Mouse (Mus musculus): ENCODE results near the gene Mpdu1. TPM values are rescaled to one million over a fixed set of nuclear protein-coding genes. Genes with fewer than 3 reads are reported as not detected.
A peak's percentile ranks its signal among the peaks of the same experiment; 100 is the strongest.
"Not testable (repeated sequence)": the region's sequence is repeated elsewhere in the genome, so short reads cannot be mapped to it uniquely, and the experiment has no call there.

Gene Mpdu1
- total RNA-seq, 2 experiments from 2014 or later: 47.5 to 58.2 TPM

DNA sequence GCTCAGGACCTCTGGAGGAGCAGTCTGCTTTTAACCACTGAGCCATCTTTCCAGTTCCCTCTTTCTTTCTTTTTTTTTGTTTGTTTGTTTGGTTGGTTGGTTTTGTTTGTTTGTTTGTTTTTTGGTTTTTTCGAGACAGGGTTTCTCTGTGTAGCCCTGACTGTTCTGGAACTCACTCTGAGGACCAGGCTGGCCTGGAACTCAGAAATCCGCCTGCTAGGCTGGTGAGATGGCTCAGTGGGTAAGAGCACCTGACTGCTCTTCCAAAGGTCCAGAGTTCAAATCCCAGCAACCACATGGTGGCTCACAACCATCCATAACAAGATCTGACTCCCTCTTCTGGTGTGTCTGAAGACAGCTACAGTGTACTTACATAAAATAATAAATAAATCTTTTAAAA, 38.1 kb downstream of the Mpdu1 start:
- DNase-seq (ENCODE audit: low spot score in 2 of 2): not testable (repeated sequence)

GRCm38 (mm10) chr11:69623006-69623405, 39.4 kb downstream of the Mpdu1 start:
- no peak for DNase-seq (ENCODE audit: low spot score in 2 of 2)

GRCm38 (mm10) chr11:69622406-69622805, 40.0 kb downstream of the Mpdu1 start:
- no peak for DNase-seq (ENCODE audit: low spot score in 2 of 2)

DNA sequence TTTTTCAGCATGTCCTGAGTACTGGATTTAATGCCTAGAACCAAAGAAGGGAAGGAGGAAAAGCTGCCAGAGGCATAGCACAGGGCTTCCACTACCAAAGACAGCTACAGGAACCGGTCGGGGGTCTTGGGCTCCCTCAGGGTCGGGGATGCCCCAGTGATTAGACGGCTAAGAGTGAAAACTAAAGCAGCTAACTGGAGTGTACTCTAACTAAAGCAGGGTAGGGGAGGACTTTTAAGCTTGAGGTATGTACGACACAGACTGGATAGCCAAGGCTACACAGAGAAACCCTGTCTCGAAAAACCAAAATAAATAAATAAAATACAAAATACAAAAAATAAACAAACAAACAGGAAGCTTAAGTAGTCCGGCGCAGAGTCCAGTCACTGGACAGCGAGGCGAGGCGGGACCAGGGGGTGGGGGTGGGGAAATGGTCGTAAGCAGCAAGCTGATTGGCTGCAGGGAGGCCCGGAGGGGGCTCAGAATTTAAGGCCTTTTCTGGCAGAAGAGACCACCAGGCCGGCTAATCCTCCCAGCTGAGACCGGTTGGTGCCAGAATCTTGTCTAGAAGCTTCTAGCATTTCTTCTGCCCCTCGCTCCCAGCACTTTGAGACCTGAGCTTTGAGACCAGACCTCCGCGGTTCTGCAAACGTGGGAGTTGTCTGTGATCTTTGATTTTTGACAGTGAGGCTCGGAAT, 40.7 kb downstream of the Mpdu1 start, which contains the start of gene Sat2:
Sat2 (plus strand) TSS at position 454 of the 698 bp plus-strand sequence.
- DNase-seq (ENCODE audit: low spot score in 2 of 2): no peak

GRCm38 (mm10) chr11:69620394-69621081, 41.9 kb downstream of the Mpdu1 start:
- no peak for DNase-seq (ENCODE audit: low spot score in 2 of 2)

- no peak for DNase-seq (ENCODE audit: low spot score in 2 of 2)
Measured at GRCm38 (mm10) chr11:69617805-69618204, 44.6 kb downstream of the Mpdu1 start, which contains the start of gene Shbg. TSS of gene Shbg (minus strand) at chr11:69617905.

DNA sequence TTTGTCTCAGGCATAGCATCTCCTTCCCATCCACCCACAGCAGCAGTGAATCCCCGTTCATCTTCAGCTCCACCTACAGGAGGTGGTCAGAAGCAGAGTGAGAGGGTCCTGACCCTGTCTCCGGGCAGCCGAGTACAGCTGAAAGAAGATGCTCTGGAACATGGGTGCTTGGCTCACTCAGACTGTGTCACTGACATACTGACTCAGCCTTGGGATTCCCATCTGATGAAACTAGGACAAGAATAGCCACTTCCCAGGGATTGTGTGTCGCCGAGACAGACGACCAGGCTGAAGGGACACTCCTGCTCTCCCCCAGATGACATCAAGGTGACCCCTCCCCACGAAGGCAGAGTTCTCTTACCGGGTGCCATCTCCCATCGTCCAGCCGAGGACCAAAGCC, 45.7 kb downstream of the Mpdu1 start:
- DNase-seq (ENCODE audit: low spot score in 2 of 2): no peak

GRCm38 (mm10) chr11:69614257-69614588, 48.2 kb downstream of the Mpdu1 start:
- not testable (repeated sequence) for DNase-seq (ENCODE audit: low spot score in 2 of 2)

DNA sequence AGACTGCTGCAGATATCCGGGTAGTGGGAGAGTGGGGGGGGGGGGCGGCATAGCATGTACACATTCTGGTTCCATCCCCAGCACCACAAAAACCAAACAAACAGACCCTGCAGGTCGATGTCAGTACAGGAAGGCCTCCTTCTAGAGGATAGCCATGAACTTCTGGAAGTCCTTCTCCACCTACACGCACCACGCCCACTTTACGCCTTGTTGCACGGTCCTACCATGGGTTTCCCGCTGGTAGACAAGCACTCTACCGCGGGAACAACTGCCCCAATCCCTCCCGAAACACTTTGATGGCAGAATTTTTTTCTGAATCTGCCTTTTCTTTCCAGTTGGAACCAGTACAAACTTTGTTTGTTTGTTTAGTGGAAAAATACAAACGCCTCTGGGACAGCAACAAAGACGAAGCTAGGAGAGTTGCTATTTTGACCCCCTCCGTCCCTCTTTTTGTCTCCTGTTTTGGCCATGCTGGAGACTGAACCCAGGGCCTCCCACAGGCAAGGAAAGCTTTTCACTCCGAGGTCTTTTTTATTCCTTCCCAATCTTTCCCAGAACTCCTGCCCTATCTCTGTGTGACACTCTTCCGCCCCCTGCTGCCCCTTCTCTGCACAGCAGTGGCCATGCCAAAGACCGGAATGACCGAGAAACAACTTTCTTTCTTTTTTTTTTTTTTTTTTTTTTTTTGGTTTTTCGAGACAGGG, 48.7 kb downstream of the Mpdu1 start:
- peak; percentile 64 to 77 for DNase-seq (ENCODE audit: low spot score in 2 of 2)

DNA sequence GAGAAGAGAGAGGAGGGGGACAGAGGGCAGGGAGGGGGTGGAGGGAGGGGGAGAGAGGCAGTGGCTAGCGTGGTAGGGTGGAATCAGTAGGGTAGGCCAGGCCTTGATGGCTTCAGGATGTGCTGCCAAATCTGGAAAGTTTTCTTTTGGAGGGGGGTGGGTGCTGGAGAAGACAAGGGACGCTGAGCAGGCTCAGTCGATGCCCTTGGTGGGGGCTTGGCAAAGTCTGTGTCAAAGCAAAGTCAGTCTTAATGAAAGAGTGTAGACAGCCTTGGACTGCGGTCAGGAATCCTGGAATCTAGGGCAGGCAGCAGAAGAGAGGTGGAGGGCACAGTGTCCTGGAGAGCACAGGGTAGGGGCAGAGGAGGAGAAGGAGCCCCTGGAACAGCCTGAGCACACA, 51.5 kb downstream of the Mpdu1 start:
- DNase-seq (ENCODE audit: low spot score in 2 of 2): peak in 1 of 2 experiments; percentile 13

GRCm38 (mm10) chr11:69609416-69609815, 53.0 kb downstream of the Mpdu1 start:
- DNase-seq (ENCODE audit: low spot score in 2 of 2): no peak

GRCm38 (mm10) chr11:69608525-69608924, 53.9 kb downstream of the Mpdu1 start:
- DNase-seq (ENCODE audit: low spot score in 2 of 2): no peak

DNA sequence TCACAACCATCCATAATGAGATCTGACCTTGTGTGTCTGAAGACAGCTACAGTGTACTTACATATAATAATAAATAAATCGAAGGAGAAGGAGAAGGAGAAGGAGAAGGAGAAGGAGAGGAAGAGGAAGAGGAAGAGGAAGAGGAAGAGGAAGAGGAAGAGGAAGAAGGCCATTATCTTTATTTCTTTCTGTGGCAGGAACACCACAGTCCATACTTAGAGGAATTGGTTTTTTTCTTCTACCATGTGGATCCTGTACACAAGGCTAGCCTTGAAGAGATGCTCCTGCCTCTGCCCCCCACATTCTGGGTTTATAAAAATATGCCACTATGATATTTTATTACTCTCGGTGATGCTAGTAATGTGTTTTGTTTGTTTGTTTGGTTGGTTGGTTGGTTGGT, 55.6 kb downstream of the Mpdu1 start:
- no peak for DNase-seq (ENCODE audit: low spot score in 2 of 2)

Small RNA genes lying within 50 kb of the gene (microRNA-seq; reads per million reads assigned to microRNA genes)
- gene Mir1934 (6.1 to 10.4 reads per million in 2 experiments), gene Mir467f (0 reads per million in 2 experiments)

Other genes with a start within 250 kb of the Mpdu1 start
- 10 to 100 TPM; 28.2 to 32.2 TPM for gene Kdm6b, start 249.0 kb downstream of the Mpdu1 start, total RNA-seq (2021)
- 1 to 10 TPM; 2.2 to 3.7 TPM for gene Dnah2, start 113.5 kb downstream of the Mpdu1 start, total RNA-seq (2021)
- 10 to 100 TPM; 51.9 to 65.6 TPM for gene Efnb3, start 102.4 kb downstream of the Mpdu1 start, total RNA-seq (2021)
- gene Wrap53, start 82.4 kb downstream of the Mpdu1 start, total RNA-seq (2021): 10 to 100 TPM in 1 of 2 experiments, 1 to 10 TPM in 1; 9.2 to 10.7 TPM
- 10 to 100 TPM; 22.9 to 25.9 TPM for gene Trp53, start 82.3 kb downstream of the Mpdu1 start, total RNA-seq (2021)
- gene Atp1b2, start 56.7 kb downstream of the Mpdu1 start, total RNA-seq (2021): 100 to 1,000 TPM; 392 to 424 TPM
- not detected for gene Shbg, start 44.7 kb downstream of the Mpdu1 start, total RNA-seq (2021)
- gene Sat2, start 40.6 kb downstream of the Mpdu1 start, total RNA-seq (2021): 1 to 10 TPM; 8.5 to 9.5 TPM
- 100 to 1,000 TPM; 148 TPM for gene Fxr2, start 29.7 kb downstream of the Mpdu1 start, total RNA-seq (2021)
- gene Sox15, start 7.3 kb downstream of the Mpdu1 start, total RNA-seq (2021): not detected
- gene Cd68, start 3.5 kb upstream of the Mpdu1 start, total RNA-seq (2021): 10 to 100 TPM; 15.1 to 15.5 TPM
- 100 to 1,000 TPM; 289 to 295 TPM for gene Eif4a1, start 9.8 kb upstream of the Mpdu1 start, total RNA-seq (2021)
- 10 to 100 TPM; 91.4 to 98.7 TPM for gene Senp3, start 19.4 kb upstream of the Mpdu1 start, total RNA-seq (2021)
- gene Tnfsf13, start 23.1 kb upstream of the Mpdu1 start, total RNA-seq (2021): 1 to 10 TPM; 1.6 to 2.9 TPM
- 10 to 100 TPM; 11.5 to 12.1 TPM for gene Tnfsf12, start 33.2 kb upstream of the Mpdu1 start, total RNA-seq (2021)
- gene Tnfsfm13, start 33.5 kb upstream of the Mpdu1 start, total RNA-seq (2021): 1 to 10 TPM; 1.7 to 4.1 TPM
- gene Polr2a, start 96.0 kb upstream of the Mpdu1 start, total RNA-seq (2021): 10 to 100 TPM; 44.2 to 46.2 TPM
- not detected for gene Slc35g3, start 99.3 kb upstream of the Mpdu1 start, total RNA-seq (2021)
- gene Zbtb4, start 103.3 kb upstream of the Mpdu1 start, total RNA-seq (2021): 100 to 1,000 TPM; 146 to 156 TPM
- gene Chrnb1, start 133.3 kb upstream of the Mpdu1 start, total RNA-seq (2021): 1 to 10 TPM; 1.2 TPM
- 10 to 100 TPM; 17.1 to 18.5 TPM for gene Fgf11, start 139.2 kb upstream of the Mpdu1 start, total RNA-seq (2021)
- under 1 TPM in 1 of 2 experiments, not detected in 1; 0.26 TPM for gene Tmem102, start 143.0 kb upstream of the Mpdu1 start, total RNA-seq (2021)
- gene Gm39566, start 152.7 kb upstream of the Mpdu1 start, total RNA-seq (2021): not detected
- not detected for gene Spem2, start 155.8 kb upstream of the Mpdu1 start, total RNA-seq (2021)
- not detected for gene Spem1, start 159.5 kb upstream of the Mpdu1 start, total RNA-seq (2021)
- gene Nlgn2, start 175.1 kb upstream of the Mpdu1 start, total RNA-seq (2021): 100 to 1,000 TPM; 215 to 224 TPM
- gene Tmem256, start 175.9 kb upstream of the Mpdu1 start, total RNA-seq (2021): 100 to 1,000 TPM; 120 to 143 TPM
- gene Plscr3, start 183.7 kb upstream of the Mpdu1 start, total RNA-seq (2021): 10 to 100 TPM; 15.6 to 17.7 TPM
- under 1 TPM in 1 of 2 experiments, not detected in 1; 0.14 TPM for gene Tnk1, start 196.1 kb upstream of the Mpdu1 start, total RNA-seq (2021)
- not detected for gene Tmem95, start 215.4 kb upstream of the Mpdu1 start, total RNA-seq (2021)
- 1 to 10 TPM; 1.2 to 1.4 TPM for gene Kctd11, start 218.8 kb upstream of the Mpdu1 start, total RNA-seq (2021)
- gene Acap1, start 232.9 kb upstream of the Mpdu1 start, total RNA-seq (2021): under 1 TPM in 1 of 2 experiments, not detected in 1; 0.14 TPM
- under 1 TPM; 0.35 to 0.72 TPM for gene 2810408A11Rik, start 238.3 kb upstream of the Mpdu1 start, total RNA-seq (2021)
- 100 to 1,000 TPM; 116 to 118 TPM for gene Neurl4, start 238.4 kb upstream of the Mpdu1 start, total RNA-seq (2021)

Measured in left cerebral cortex, adult 18-20 months (tissue).